Mouse (Mus musculus) kidney, postnatal 0 days (tissue): ENCODE measurements around the gene Plekhm1. TPM values are rescaled to one million over a fixed set of nuclear protein-coding genes. Genes with fewer than 3 reads are reported as not detected.

Experiments
- ATAC-seq: fragments of 200-750 bp; cut with Nextera tagmentation; replicated peaks from 2 replicates; pipeline ENCODE4 v1.8.0; 2017; ENCODE audit warnings: low read depth, moderate number of reproducible peaks, moderate TSS enrichment, moderate library complexity; ENCODE audit not compliant: low FRiP score
- DNase-seq: peaks from one replicate; pipeline ENCODE4 v3.0.0-alpha.2; 2016; ENCODE audit warnings: low spot score
- H3K27ac ChIP-seq: fragments of 300-500 bp; sonication (generic); 2 replicates; pipeline ENCODE4 v1.5.1; 2014; ENCODE audit warnings: mild to moderate bottlenecking
- H3K27me3 ChIP-seq: fragments of 300-500 bp; sonication (generic); 2 replicates; pipeline ENCODE4 v1.6.1; 2014; ENCODE audit warnings: low read length, mixed read lengths; ENCODE audit not compliant: insufficient read depth
- H3K36me3 ChIP-seq: fragments of 300-500 bp; sonication (generic); 2 replicates; pipeline ENCODE4 v1.6.1; 2014; ENCODE audit warnings: low read length, mixed read lengths; ENCODE audit not compliant: insufficient read depth
- H3K4me1 ChIP-seq: fragments of 300-500 bp; sonication (generic); replicated peaks from 2 replicates; pipeline ENCODE4 v1.6.1; 2014; ENCODE audit warnings: antibody characterized with exemption, low read length, mixed read lengths; ENCODE audit not compliant: insufficient read depth
- H3K4me2 ChIP-seq: fragments of 300-500 bp; sonication (generic); 2 replicates; pipeline ENCODE4 v1.6.1; 2014; ENCODE audit warnings: mild to moderate bottlenecking, low read length, moderate library complexity, mixed read lengths
- H3K4me3 ChIP-seq: fragments of 300-500 bp; sonication (generic); replicated peaks from 2 replicates; pipeline ENCODE4 v1.5.1; 2014; ENCODE audit warnings: low read depth, low read length
- H3K9ac ChIP-seq: fragments of 300-500 bp; sonication (generic); 2 replicates; pipeline ENCODE4 v1.6.1; 2014; ENCODE audit warnings: low read depth, low read length
- H3K9me3 ChIP-seq: fragments of 300-500 bp; sonication (generic); replicated peaks from 2 replicates; pipeline ENCODE4 v1.6.1; 2016; ENCODE audit warnings: low read length, inconsistent platforms, mixed read lengths
- CTCF ChIP-seq: IDR thresholded peaks from 2 replicates; pipeline ENCODE4 v1.5.1; 2016; ENCODE audit warnings: antibody characterized with exemption, low read depth, mild to moderate bottlenecking, moderate library complexity
- WGBS: fragments of 180-500 bp; shearing (Covaris S2); extraction: QIAGEN DNeasy Blood & Tissue Kit; methylation state at CpG from one replicate; pipeline ENCODE4 v1.1.7; 2014; 5-methylcytosine and 5-hydroxymethylcytosine counted together
- polyA plus RNA-seq: library from polyadenylated mRNA; unstranded; fragments of >200 nt; fragmentation: Nextera tagmentation; extraction: Ambion mirVana; gene quantifications from 2 replicates; pipeline ENCODE4 v1.2.1, GENCODE M21; 2015

Gene Plekhm1
- polyA plus RNA-seq, 1 experiment from 2014 or later = 5.4 TPM

DNA sequence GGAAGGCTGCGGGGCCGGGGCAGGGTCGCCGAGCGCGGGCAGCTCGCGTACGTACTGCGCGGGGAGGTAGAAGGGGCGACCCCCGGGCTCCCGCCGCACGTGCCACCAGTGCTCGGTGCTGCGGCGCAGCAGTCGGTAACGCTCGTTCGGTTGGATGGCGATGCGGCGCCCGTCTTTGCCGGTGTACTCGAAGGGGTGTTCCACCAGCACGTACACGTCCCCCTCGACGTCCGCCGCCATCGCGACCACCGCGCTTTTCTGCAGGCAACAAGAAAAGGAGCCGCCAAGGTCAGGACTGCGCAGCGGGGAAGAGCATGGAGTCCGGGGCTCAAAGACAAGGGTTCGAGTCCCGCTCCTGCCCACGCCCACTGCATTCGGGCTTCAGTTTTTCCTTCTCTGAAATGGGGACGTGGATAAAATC is 51.8 kb downstream of the Plekhm1 start:
- Histone ChIP-seq H3K36me3 (no peaks in the 10 kb centered on the region), H3K4me2 (peak overlapping the region; percentile 84), H3K9ac (peak overlapping the region; percentile 62), H3K27me3 (0 out of 2 replicates have a peak, but pooled peaks cover 4% of the 10 kb centered on the region), H3K4me3 (peak overlapping the region; percentile 41), H3K4me1 (peaks cover 48% of the 10 kb centered on the region), H3K27ac (peak overlapping the region; percentile 31; the same call in 1 of the 2 replicates), H3K9me3 (no peaks in the 10 kb centered on the region)
- WGBS = 3% methylated on average over 44 of the region's 48 CpGs
- TF ChIP-seq CTCF = no peak
- no peak for DNase-seq
- ATAC-seq = no peak

DNA sequence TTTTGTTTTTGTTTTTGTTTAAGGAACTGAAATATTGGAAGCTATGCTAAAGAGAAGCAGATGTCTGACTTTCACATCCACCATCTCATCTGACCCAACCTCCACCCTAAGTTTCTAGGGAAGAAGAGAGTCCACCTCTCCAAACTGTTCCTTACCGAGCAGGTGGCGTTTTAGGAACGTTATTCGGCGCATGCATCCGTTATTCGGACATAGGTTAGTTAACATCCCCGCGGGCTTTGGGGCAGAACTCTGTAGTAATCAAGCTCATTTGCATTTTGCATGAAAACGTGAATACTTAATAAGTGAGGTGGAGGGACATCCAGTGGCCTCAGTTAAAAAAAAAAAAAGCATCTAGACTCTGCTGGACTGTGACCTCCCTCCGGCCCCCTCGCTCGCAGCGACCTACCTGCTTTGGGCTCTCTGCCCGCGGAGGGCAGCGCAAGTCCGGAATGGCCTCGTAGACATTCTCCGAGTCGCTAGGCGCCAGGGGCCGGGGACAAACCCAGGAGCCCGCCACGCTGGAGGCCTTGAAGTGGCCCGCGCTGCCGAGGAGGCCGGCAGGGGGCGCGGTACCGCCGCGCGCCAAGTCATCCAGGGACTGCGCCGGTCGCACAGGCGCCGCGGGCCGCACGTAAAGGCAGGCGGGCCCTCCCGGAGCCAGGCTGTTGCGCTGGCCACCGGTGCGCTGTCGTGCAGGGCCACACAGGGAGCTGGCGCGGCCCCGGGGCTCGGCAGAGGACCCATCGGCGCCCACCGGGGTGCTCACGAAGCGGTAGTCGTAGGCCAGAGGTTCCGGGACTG is 52.4 kb downstream of the Plekhm1 start:
- 0 out of 2 replicates have a peak, but pooled peaks cover 4% of the 10 kb centered on the region for H3K27me3 ChIP-seq

DNA sequence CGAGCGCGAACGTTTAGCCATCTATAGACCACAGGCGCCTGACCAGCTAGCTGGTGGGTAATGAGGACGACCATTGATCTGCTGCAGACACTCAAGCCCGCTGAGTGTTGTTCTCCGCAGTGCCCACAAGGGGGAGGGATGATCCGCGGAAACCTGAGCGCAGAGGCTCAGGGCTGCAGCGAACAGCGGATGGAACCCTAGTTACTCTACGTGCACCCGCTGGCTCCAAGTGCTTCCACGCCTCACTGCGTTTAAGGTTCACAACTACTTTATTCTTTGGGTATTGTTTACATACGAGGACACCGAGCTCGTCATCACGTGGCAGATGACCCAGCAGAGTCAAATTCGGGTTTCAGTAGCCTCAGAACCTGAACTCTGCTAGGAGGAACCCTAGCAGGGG is 53.4 kb downstream of the Plekhm1 start:
- Histone ChIP-seq H3K4me3 (no peak overlapping the region; the same call in 1 of the 2 replicates), H3K27me3 (0 out of 2 replicates have a peak, but pooled peaks cover 4% of the 10 kb centered on the region), H3K4me1 (peaks cover 46% of the 10 kb centered on the region), H3K4me2 (peak overlapping the region; percentile 84), H3K36me3 (no peaks in the 10 kb centered on the region), H3K9ac (peak overlapping the region; percentile 27; the same call in 1 of the 2 replicates), H3K27ac (0 out of 2 replicates have a peak overlapping the region, but pooled peaks have one; percentile 25), H3K9me3 (no peaks in the 10 kb centered on the region)
- DNase-seq (peak; percentile 87), ATAC-seq (no peak)
- peak; percentile 83 for TF ChIP-seq CTCF
- WGBS = 1% methylated on average over 22 of the region's 22 CpGs

More for the DNA sequence above, 52.4 kb downstream of the Plekhm1 start:
- Histone ChIP-seq H3K4me1 (peaks cover 48% of the 10 kb centered on the region), H3K9me3 (no peaks in the 10 kb centered on the region), H3K9ac (peak overlapping the region; percentile 62), H3K27ac (peak overlapping the region; percentile 31; the same call in 1 of the 2 replicates), H3K36me3 (no peaks in the 10 kb centered on the region), H3K4me2 (peak overlapping the region; percentile 84), H3K4me3 (peak overlapping the region; percentile 41)
- peak; percentile 44 for ATAC-seq
- TF ChIP-seq CTCF = peak; percentile 79
- DNase-seq = peak; percentile 87
- WGBS = 2% methylated on average over 60 of the region's 60 CpGs

DNA sequence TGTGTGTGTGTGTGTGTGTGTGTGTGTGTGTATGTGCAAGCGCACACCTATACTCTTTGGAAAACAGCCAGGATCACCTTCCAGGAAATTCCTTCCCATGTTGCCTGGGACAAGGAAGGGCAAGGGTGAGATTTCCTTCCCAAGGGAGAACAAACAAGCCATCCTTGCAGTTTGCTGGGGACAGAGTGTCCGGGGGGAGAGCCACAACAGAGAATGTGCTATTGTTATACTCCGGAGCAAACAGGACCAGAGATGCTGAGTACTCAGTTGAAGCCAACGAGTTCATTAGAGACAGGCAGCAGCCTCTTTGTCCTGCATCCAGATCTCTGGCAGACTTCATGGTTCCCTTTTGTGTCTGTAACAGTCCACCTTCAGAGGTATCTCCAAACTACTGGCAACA is 54.2 kb downstream of the Plekhm1 start:
- Histone ChIP-seq H3K9ac (no peak overlapping the region), H3K9me3 (no peaks in the 10 kb centered on the region), H3K4me1 (peaks cover 43% of the 10 kb centered on the region), H3K27me3 (0 out of 2 replicates have a peak, but pooled peaks cover 4% of the 10 kb centered on the region), H3K4me2 (no peak overlapping the region), H3K4me3 (no peak overlapping the region), H3K36me3 (no peaks in the 10 kb centered on the region), H3K27ac (0 out of 2 replicates have a peak overlapping the region, but pooled peaks have one; percentile 25)
- no peak for DNase-seq
- 55% methylated on average over 4 of the region's 4 CpGs for WGBS
- ATAC-seq = no peak
- TF ChIP-seq CTCF = no peak

DNA sequence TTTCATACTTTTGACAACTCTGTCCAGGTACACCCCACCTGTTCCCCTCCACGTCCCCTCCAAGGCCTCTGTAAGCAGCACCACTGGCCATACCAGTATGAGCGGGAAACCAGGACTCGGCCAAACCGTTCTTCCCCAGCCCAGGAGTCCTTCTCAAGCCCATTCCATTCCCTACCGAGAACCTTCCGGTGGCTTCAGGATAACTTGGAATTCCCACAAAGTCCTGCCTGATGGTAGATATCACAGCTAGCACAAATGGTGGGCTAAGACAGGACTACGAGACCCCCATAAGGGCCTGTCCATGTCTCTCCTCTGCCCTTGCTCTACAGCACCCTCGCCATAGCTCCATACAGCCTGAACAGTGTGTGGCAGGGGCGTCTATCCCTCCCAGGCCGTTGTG is 54.8 kb downstream of the Plekhm1 start:
- 93% methylated on average over 10 of the region's 10 CpGs for WGBS
- no peak overlapping the region for H3K9ac ChIP-seq

DNA sequence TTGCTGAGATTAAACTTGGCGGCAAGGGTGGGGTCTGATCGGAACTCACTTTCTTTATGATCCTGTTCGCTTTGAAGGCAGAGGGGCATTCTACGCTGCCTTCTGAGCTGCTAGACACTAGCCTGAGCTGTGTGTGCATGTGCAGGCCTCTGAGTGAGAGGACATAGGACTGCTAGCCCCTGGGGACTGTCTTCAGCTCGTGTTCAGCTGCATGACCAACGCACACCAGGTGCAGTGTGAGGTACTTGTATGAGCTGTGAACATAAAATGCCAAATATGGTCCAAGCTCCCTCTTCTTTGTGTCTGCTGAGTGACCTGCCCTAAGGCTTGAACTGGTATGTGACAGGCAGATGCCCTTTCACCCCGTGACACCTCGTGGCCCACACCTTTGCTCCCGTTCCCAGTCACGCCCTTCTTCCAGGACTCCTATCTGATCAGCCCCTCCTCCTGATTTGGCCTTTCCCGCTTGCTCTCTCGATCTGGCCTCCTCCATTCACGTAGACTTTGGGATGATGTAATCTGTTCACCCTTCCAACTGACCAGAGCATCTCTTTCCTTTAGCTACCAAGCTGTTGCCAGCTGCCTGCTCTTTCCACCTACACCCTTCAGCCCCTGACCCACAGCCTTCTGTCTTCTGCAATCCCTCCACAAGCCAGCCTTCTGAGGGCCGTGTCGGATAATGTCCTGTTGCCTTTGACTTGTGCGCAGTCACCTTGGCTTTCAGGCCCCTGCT is 55.4 kb downstream of the Plekhm1 start:
- no peak for ATAC-seq
- H3K9ac ChIP-seq = no peak overlapping the region
- WGBS = 86% methylated on average over 16 of the region's 16 CpGs
- no peak overlapping the region for H3K4me2 ChIP-seq
- TF ChIP-seq CTCF = no peak
- H3K4me1 ChIP-seq = peaks cover 32% of the 10 kb centered on the region
- H3K27ac ChIP-seq = 0 out of 2 replicates have a peak overlapping the region, but pooled peaks have one; percentile 82
- H3K27me3 ChIP-seq = 0 out of 2 replicates have a peak, but pooled peaks cover 4% of the 10 kb centered on the region
- no peaks in the 10 kb centered on the region for H3K9me3 ChIP-seq
- H3K36me3 ChIP-seq = no peaks in the 10 kb centered on the region
- H3K4me3 ChIP-seq = no peak overlapping the region
- no peak for DNase-seq

More for the DNA sequence above, 54.8 kb downstream of the Plekhm1 start:
- H3K27ac ChIP-seq = no peak overlapping the region
- 0 out of 2 replicates have a peak, but pooled peaks cover 4% of the 10 kb centered on the region for H3K27me3 ChIP-seq
- no peaks in the 10 kb centered on the region for H3K36me3 ChIP-seq
- TF ChIP-seq CTCF = no peak
- DNase-seq (no peak), ATAC-seq (no peak)
- peaks cover 38% of the 10 kb centered on the region for H3K4me1 ChIP-seq
- H3K4me3 ChIP-seq = no peak overlapping the region
- no peak overlapping the region for H3K4me2 ChIP-seq
- H3K9me3 ChIP-seq = no peaks in the 10 kb centered on the region
